Mouse (Mus musculus): ENCODE data around the gene Phlpp1.

DNA sequence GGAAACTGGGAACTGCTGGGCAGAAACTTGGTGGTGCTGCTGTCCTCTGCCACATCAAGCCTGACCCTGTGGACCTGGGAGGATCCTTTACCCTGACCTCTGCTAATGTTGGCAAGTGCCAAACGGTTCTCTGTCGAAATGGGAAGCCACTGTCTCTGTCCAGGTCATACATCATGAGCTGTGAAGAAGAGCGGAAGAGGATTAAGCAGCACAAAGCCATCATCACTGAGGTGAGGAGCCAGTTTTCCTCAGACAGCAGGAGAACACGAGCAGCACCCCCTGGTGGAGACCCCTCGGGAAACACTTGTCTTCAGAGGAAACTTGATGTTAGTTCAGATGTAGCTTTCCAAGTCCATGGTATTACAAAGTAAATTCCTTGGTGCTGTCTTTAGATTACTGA is 218.1 kb downstream of the Phlpp1 start:
- TF ChIP-seq CTCF (IDR thresholded peaks at IDR 0.05; ENCODE audit: low read depth) (peak; percentile 75), EP300 (IDR thresholded peaks at IDR 0.05; ENCODE audit: low read depth) (no peak)
